Mouse (Mus musculus) E14TG2a.4 (cell line): Measurements from ENCODE around the gene Rfx5.

Experiments used
- CTCF ChIP-seq: conservative IDR thresholded peaks from 2 replicates; pipeline ENCODE4 v1.5.1; 2014; ENCODE audit warnings: low read length
- POU5F1 ChIP-seq: IDR thresholded peaks from 2 replicates; pipeline ENCODE4 v1.6.1; 2014; ENCODE audit warnings: low read length, borderline replicate concordance

GRCm38 (mm10) chr3:94996946-94997345 is 43.1 kb downstream of the Rfx5 start:
- TF ChIP-seq CTCF, result peak; percentile 100
- TF ChIP-seq POU5F1, result no peak
